ENCODE assay signal across 28 mouse cellular contexts in the genomic region with DNA sequence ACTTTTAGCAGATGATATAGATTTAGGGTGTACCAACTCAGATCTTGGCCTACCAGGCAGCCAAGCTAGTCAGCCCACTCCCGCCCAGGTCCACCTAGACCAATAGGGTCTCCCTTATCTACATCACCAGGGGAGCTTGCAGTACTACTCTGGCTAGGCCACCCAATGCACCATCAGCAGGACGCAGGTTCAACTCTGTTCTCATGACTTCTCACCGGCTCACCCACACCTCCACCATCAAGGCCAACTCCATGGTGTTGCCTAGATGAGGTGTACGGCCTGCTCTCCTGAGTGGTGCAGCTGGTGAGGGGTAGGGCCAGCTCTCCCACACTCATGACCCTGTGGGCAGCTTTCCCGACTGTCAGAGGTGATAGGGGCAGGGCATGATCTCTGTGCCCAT. TPM values are rescaled to one million over a fixed set of nuclear protein-coding genes. Genes with fewer than 3 reads are reported as not detected.
"Had no signal": no experiment of that assay in that cellular context is flagged by ENCODE, and none has a peak within 500 bp of the region (broad histone marks: within the 10 kb centered on the region; RNA-seq: fewer than 3 reads in every experiment).

No protein-coding gene starts in this region.

- DNase-seq: cerebellum, adult 2 months; cerebellum, adult 8-10 months; cerebellum, adult 9-10 months; cerebellum, adult 9-11 months; cerebellum, postnatal 10 days; cerebellum, postnatal 14 days; cerebellum, postnatal 25 days; cerebellum, postnatal 36 days; embryo, embryonic 11 days; forebrain, postnatal 0 days; gastrocnemius, adult 2 months; gastrocnemius, postnatal 10 days; gastrocnemius, postnatal 14 days; gastrocnemius, postnatal 25 days; gastrocnemius, postnatal 36 days; heart, adult 18-20 months; heart, adult 2 months had no signal

- H3K9me3 ChIP-seq: embryonic facial prominence, embryonic 10.5 days; embryonic facial prominence, embryonic 12.5 days; embryonic facial prominence, embryonic 13.5 days; embryonic facial prominence, embryonic 15.5 days; forebrain, embryonic 10.5 days; forebrain, embryonic 12.5 days; forebrain, embryonic 13.5 days; forebrain, embryonic 15.5 days had no signal

- H3K27ac ChIP-seq: embryonic facial prominence, embryonic 10.5 days; embryonic facial prominence, embryonic 12.5 days; embryonic facial prominence, embryonic 13.5 days; embryonic facial prominence, embryonic 15.5 days; forebrain, embryonic 10.5 days; forebrain, embryonic 12.5 days; forebrain, embryonic 13.5 days; forebrain, embryonic 15.5 days; gastrocnemius, adult 2 months; heart, adult 2 months had no signal

- H3K4me1 ChIP-seq: embryonic facial prominence, embryonic 10.5 days; embryonic facial prominence, embryonic 12.5 days; embryonic facial prominence, embryonic 13.5 days; embryonic facial prominence, embryonic 15.5 days; forebrain, embryonic 10.5 days; forebrain, embryonic 12.5 days; forebrain, embryonic 13.5 days; forebrain, embryonic 15.5 days had no signal

- H3K27me3 ChIP-seq: embryonic facial prominence, embryonic 12.5 days; embryonic facial prominence, embryonic 13.5 days; embryonic facial prominence, embryonic 15.5 days; forebrain, embryonic 12.5 days; forebrain, embryonic 13.5 days; forebrain, embryonic 15.5 days had no signal

- H3K4me3 ChIP-seq: embryonic facial prominence, embryonic 10.5 days; embryonic facial prominence, embryonic 12.5 days; embryonic facial prominence, embryonic 13.5 days; embryonic facial prominence, embryonic 15.5 days; erythroblast, embryonic 14.5 days; forebrain, embryonic 10.5 days; forebrain, embryonic 12.5 days; forebrain, embryonic 13.5 days; forebrain, embryonic 15.5 days; gastrocnemius, adult 2 months; heart, adult 2 months had no signal

- H3K36me3 ChIP-seq: embryonic facial prominence, embryonic 10.5 days; embryonic facial prominence, embryonic 12.5 days; embryonic facial prominence, embryonic 13.5 days; embryonic facial prominence, embryonic 15.5 days; forebrain, embryonic 10.5 days; forebrain, embryonic 12.5 days; forebrain, embryonic 15.5 days had no signal

RNA-seq across cellular contexts. Expression of a gene that starts 27.7 kb away (rescaled TPM):
- total RNA-seq: forebrain, postnatal 0 days; gastrocnemius, adult 8-10 months; gastrocnemius, postnatal 36 days had no signal

RNA-seq across cellular contexts. Expression of a gene that starts 32.2 kb away (rescaled TPM):
- total RNA-seq: granulocyte monocyte progenitor cell, adult 5-6 weeks had no signal
- polyA plus RNA-seq: erythroblast, embryonic 14.5 days had no signal
